Mouse (Mus musculus) ES-E14 (cell line): ENCODE data around the gene St8sia1.

ENCODE experiments used
- CHD2 ChIP-seq: IDR thresholded peaks from 2 replicates; pipeline ENCODE4 v1.6.1; 2014; ENCODE audit warnings: mild to moderate bottlenecking, low read depth, low read length, inconsistent platforms
- HCFC1 ChIP-seq: IDR thresholded peaks from 2 replicates; pipeline ENCODE4 v1.6.1; 2012; ENCODE audit warnings: low read length, inconsistent platforms, borderline replicate concordance; ENCODE audit not compliant: insufficient read depth
- MAFK ChIP-seq: IDR thresholded peaks from 2 replicates; pipeline ENCODE4 v1.6.1; 2014; ENCODE audit warnings: mild to moderate bottlenecking, low read depth, low read length, inconsistent platforms; ENCODE audit not compliant: insufficient read depth
- ZC3H11A ChIP-seq: IDR thresholded peaks from 2 replicates; pipeline ENCODE4 v1.6.1; 2012; ENCODE audit warnings: low read depth, mild to moderate bottlenecking, inconsistent platforms, low read length, borderline replicate concordance

GRCm38 (mm10) chr6:142878744-142879701, 85.2 kb downstream of the St8sia1 start:
- TF ChIP-seq HCFC1: no peak
- no peak for TF ChIP-seq CHD2
- TF ChIP-seq MAFK: peak; percentile 90
- no peak for TF ChIP-seq ZC3H11A
